Mouse (Mus musculus) CH12.LX (cell line): ENCODE results near the gene Map4k4. TPM values are rescaled to one million over a fixed set of nuclear protein-coding genes. Genes with fewer than 3 reads are reported as not detected.
A peak's percentile ranks its signal among the peaks of the same experiment; 100 is the strongest.

Experiments used
- DNase-seq: peaks from one replicate; pipeline ENCODE4 v3.0.0-alpha.2; 2013; ENCODE audit errors: extremely low read depth
- H3K27ac ChIP-seq: 2 replicates; pipeline ENCODE4 v1.5.1; 2012; ENCODE audit warnings: low read depth, mild to moderate bottlenecking, control low read depth, moderate library complexity; ENCODE audit not compliant: insufficient read depth
- H3K27me3 ChIP-seq: replicated peaks from 2 replicates; pipeline ENCODE3; 2012; ENCODE audit warnings: inconsistent platforms
- H3K36me3 ChIP-seq, 2 experiments: replicated peaks in 1 of 2; 2 replicates each; pipeline versions ENCODE3 to v1.6.1; 2012; ENCODE audit warnings: inconsistent platforms in 1 of 2, low read length in 1 of 2, mild to moderate bottlenecking in 1 of 2, mixed read lengths in 1 of 2, moderate library complexity in 1 of 2; ENCODE audit not compliant: control insufficient read depth in 1 of 2, insufficient read depth in 1 of 2
- H3K4me1 ChIP-seq, 2 experiments: 2 replicates each; pipeline ENCODE4 v1.6.1; 2012; ENCODE audit warnings: inconsistent platforms in 1 of 2, moderate library complexity in 1 of 2; ENCODE audit not compliant: insufficient read depth in 2 of 2, control insufficient read depth in 1 of 2
- H3K4me2 ChIP-seq: 2 replicates; pipeline ENCODE4 v1.6.1; 2012; ENCODE audit warnings: low read depth, mild to moderate bottlenecking, control low read depth; ENCODE audit not compliant: poor library complexity, insufficient read depth, severe bottlenecking
- H3K4me3 ChIP-seq, 3 experiments: fragments of 150-350 bp in 1 of 3; sonication (generic) in 1 of 3; replicated peaks in 1 of 3; 2 replicates each; pipeline versions ENCODE3 to v1.5.1; 2011 to 2012; ENCODE audit warnings: low read depth in 2 of 3, low read length in 2 of 3, mild to moderate bottlenecking in 2 of 3, moderate library complexity in 2 of 3, control low read depth in 1 of 3, improper control_type of control experiment in 1 of 3, inconsistent platforms in 1 of 3, mixed read lengths in 1 of 3; ENCODE audit not compliant: poor library complexity in 1 of 3
- H3K79me2 ChIP-seq: replicated peaks from 2 replicates; pipeline ENCODE4 v1.6.1; 2012; ENCODE audit warnings: mild to moderate bottlenecking, moderate library complexity; ENCODE audit not compliant: control insufficient read depth, poor library complexity, insufficient read depth, severe bottlenecking; ENCODE audit errors: extremely low read depth
- H3K9ac ChIP-seq: 2 replicates; pipeline ENCODE4 v1.6.1; 2012; ENCODE audit warnings: low read depth, mild to moderate bottlenecking, control low read depth, moderate library complexity; ENCODE audit not compliant: insufficient read depth
- H3K9me3 ChIP-seq: replicated peaks from 2 replicates; pipeline ENCODE3; 2012; ENCODE audit warnings: low read length, inconsistent platforms, mixed read lengths
- BHLHE40 ChIP-seq: IDR thresholded peaks from 2 replicates; pipeline ENCODE4 v1.6.1; 2011; ENCODE audit warnings: mild to moderate bottlenecking, low read depth, low read length, improper control_type of control experiment
- CHD1 ChIP-seq: IDR thresholded peaks from 2 replicates; pipeline ENCODE4 v1.6.1; 2012; ENCODE audit warnings: low read depth, low read length, improper control_type of control experiment, inconsistent platforms
- CTCF ChIP-seq, 2 experiments: IDR thresholded peaks in 1 of 2; conservative IDR thresholded peaks in 1 of 2; 2 replicates each; pipeline ENCODE4 v1.5.1; 2011 to 2012; ENCODE audit warnings: low read depth in 2 of 2, low read length in 2 of 2, improper control_type of control experiment in 1 of 2, inconsistent platforms in 1 of 2, mild to moderate bottlenecking in 1 of 2, moderate library complexity in 1 of 2
- ETS1 ChIP-seq: conservative IDR thresholded peaks from 2 replicates; pipeline ENCODE4 v1.6.1; 2012; ENCODE audit warnings: low read depth, mild to moderate bottlenecking, inconsistent platforms, low read length, improper control_type of control experiment, moderate library complexity
- IRF4 ChIP-seq: IDR thresholded peaks from 2 replicates; pipeline ENCODE4 v1.6.1; 2014; ENCODE audit warnings: low read depth, mild to moderate bottlenecking, inconsistent platforms, low read length, improper control_type of control experiment
- MAZ ChIP-seq: IDR thresholded peaks from 2 replicates; pipeline ENCODE4 v1.6.1; 2012; ENCODE audit warnings: low read depth, mild to moderate bottlenecking, inconsistent platforms, low read length, improper control_type of control experiment, moderate library complexity
- NELFE ChIP-seq: IDR thresholded peaks from 2 replicates; pipeline ENCODE4 v1.6.1; 2011; ENCODE audit warnings: low read depth, low read length, improper control_type of control experiment
- RAD21 ChIP-seq: IDR thresholded peaks from 2 replicates; pipeline ENCODE4 v1.6.1; 2011; ENCODE audit warnings: low read depth, mild to moderate bottlenecking, low read length, improper control_type of control experiment, moderate library complexity
- RCOR1 ChIP-seq: conservative IDR thresholded peaks from 2 replicates; pipeline ENCODE4 v1.6.1; 2012; ENCODE audit warnings: low read depth, mild to moderate bottlenecking, inconsistent platforms, low read length, improper control_type of control experiment
- SIN3A ChIP-seq: IDR thresholded peaks from 2 replicates; pipeline ENCODE4 v1.6.1; 2012; ENCODE audit warnings: low read length, improper control_type of control experiment, inconsistent platforms
- dilution Hi-C: fragments of 300-500 bp; cut with MboI; formaldehyde crosslinking; loops from 2 replicates; pipeline ENCODE4 v1.14.3; 2020; ENCODE audit warnings: low sequenced_read_pairs; ENCODE audit not compliant: extremely low pct_unique_long_range_greater_than_20kb, extremely low pct_ligation_motif_present
- in situ Hi-C: fragments of 300-500 bp; cut with MboI; formaldehyde crosslinking; loops from 3 replicates; pipeline ENCODE4 v1.14.3; 2019; ENCODE audit warnings: low sequenced_read_pairs, low pct_ligation_motif_present, low pct_unique_long_range_greater_than_20kb, mixed read lengths
- polyA plus RNA-seq: library from polyadenylated mRNA; unstranded; fragments of >175 nt; gene quantifications from 2 replicates; pipeline ENCODE4 v1.2.1, GENCODE M21; 2012; ENCODE audit warnings: low read depth; ENCODE audit not compliant: insufficient read length
- total RNA-seq, 2 experiments: library from RNA; depleted of rRNA; stranded (reverse); fragments of 300-350 nt in 1 of 2; fragments of >200 nt in 1 of 2; gene quantifications; 2 replicates each; pipeline ENCODE4 v1.2.3; 2012 to 2014

The Map4k4 gene
- total and polyA plus RNA-seq, 3 experiments = 21.8 to 46.3 (median 41.0) TPM

- Histone ChIP-seq H3K4me2 (no peak overlapping the region), H3K27ac (no peak overlapping the region), H3K36me3 (no peaks in the 10 kb centered on the region), H3K79me2 (no peaks in the 10 kb centered on the region), H3K9ac (no peak overlapping the region), H3K4me3 (no peak overlapping the region), H3K27me3 (no peaks in the 10 kb centered on the region), H3K9me3 (no peaks in the 10 kb centered on the region), H3K4me1 (peaks cover 3 to 49% of the 10 kb centered on the region in 2 experiments; a peak in 2 of 4 replicates)
- DNase-seq = no peak
- TF ChIP-seq RCOR1 (no peak), CHD1 (no peak), SIN3A (no peak), RAD21 (no peak)
- in situ Hi-C loops = no loop called here
- dilution Hi-C loops = no loop called here
Measured at GRCm38 (mm10) chr1:40053071-40053470, 152.4 kb downstream of the Map4k4 start.

GRCm38 (mm10) chr1:40055051-40055450 is 154.3 kb downstream of the Map4k4 start:
- Histone ChIP-seq H3K9ac (no peak overlapping the region), H3K4me2 (no peak overlapping the region), H3K9me3 (no peaks in the 10 kb centered on the region), H3K27me3 (no peaks in the 10 kb centered on the region), H3K4me1 (peaks cover 8 to 66% of the 10 kb centered on the region in 2 experiments; a peak in 3 of 4 replicates), H3K79me2 (no peaks in the 10 kb centered on the region), H3K36me3 (no peaks in the 10 kb centered on the region), H3K27ac (no peak overlapping the region), H3K4me3 (no peak overlapping the region)
- dilution Hi-C loops (no loop called here), in situ Hi-C loops (no loop called here)
- peak; percentile 36 for DNase-seq
- no peak for TF ChIP-seq IRF4
- TF ChIP-seq RCOR1 = no peak
- TF ChIP-seq BHLHE40 = no peak
- TF ChIP-seq CTCF (conservative IDR thresholded peaks at IDR 0.05 in 1 of 2, IDR thresholded peaks at IDR 0.05 in 1 of 2; ENCODE audit: low read depth in 2 of 2, low read length in 2 of 2) = no peak
- no peak for TF ChIP-seq ETS1
- no peak for TF ChIP-seq MAZ

- no peak overlapping the region for H3K4me3 ChIP-seq
- no peak for DNase-seq
- in situ Hi-C loops (no loop called here), dilution Hi-C loops (no loop called here)
- no peaks in the 10 kb centered on the region for H3K79me2 ChIP-seq
- H3K27me3 ChIP-seq = no peaks in the 10 kb centered on the region
- H3K4me1 ChIP-seq = peaks cover 8 to 60% of the 10 kb centered on the region in 2 experiments; a peak in 3 of 4 replicates
- H3K4me2 ChIP-seq = no peak overlapping the region
- no peak for TF ChIP-seq NELFE
- no peaks in the 10 kb centered on the region for H3K36me3 ChIP-seq
- H3K9me3 ChIP-seq = no peaks in the 10 kb centered on the region
- no peak overlapping the region for H3K27ac ChIP-seq
- no peak overlapping the region for H3K9ac ChIP-seq
Measured at GRCm38 (mm10) chr1:40055963-40056362, 155.2 kb downstream of the Map4k4 start.
